Mouse (Mus musculus) midbrain, embryonic 15.5 days (tissue): Measurements from ENCODE around the gene Ilf2. TPM values are rescaled to one million over a fixed set of nuclear protein-coding genes. Genes with fewer than 3 reads are reported as not detected.

Experiments
- polyA plus RNA-seq: library from polyadenylated mRNA; unstranded; fragments of >200 nt; fragmentation: Nextera tagmentation; extraction: Ambion mirVana; gene quantifications from 2 replicates; pipeline ENCODE4 v1.2.1, GENCODE M21; 2015

Ilf2 gene
- polyA plus RNA-seq, 1 experiment from 2014 or later: 263 TPM

Other genes with a start within 250 kb of the Ilf2 start
- gene Jtb, start 244.5 kb upstream of the Ilf2 start, polyA plus RNA-seq: 90.6 and 94.3 TPM in 2 replicates
- gene Creb3l4, start 232.6 kb upstream of the Ilf2 start, polyA plus RNA-seq: 1.6 and 2.3 TPM in 2 replicates
- 48.4 and 52.1 TPM in 2 replicates for gene Slc39a1, start 228.0 kb upstream of the Ilf2 start, polyA plus RNA-seq
- gene Crtc2, start 222.0 kb upstream of the Ilf2 start, polyA plus RNA-seq: 24.0 and 26.6 TPM in 2 replicates
- 7.4 and 11.2 TPM in 2 replicates for gene Dennd4b, start 210.9 kb upstream of the Ilf2 start, polyA plus RNA-seq
- 13.2 and 14.5 TPM in 2 replicates for gene Gatad2b, start 182.9 kb upstream of the Ilf2 start, polyA plus RNA-seq
- 35.1 and 38.6 TPM in 2 replicates for gene Slc27a3, start 86.2 kb upstream of the Ilf2 start, polyA plus RNA-seq
- gene Ints3, start 42.5 kb upstream of the Ilf2 start, polyA plus RNA-seq: 37.8 and 39.2 TPM in 2 replicates
- 2.7 and 3.0 TPM in 2 replicates for gene Npr1, start 10.3 kb upstream of the Ilf2 start, polyA plus RNA-seq
- 83.4 and 89.2 TPM in 2 replicates for gene Snapin, start 14.9 kb downstream of the Ilf2 start, polyA plus RNA-seq
- gene Chtop, start 33.4 kb downstream of the Ilf2 start, polyA plus RNA-seq: 184 and 185 TPM in 2 replicates
- 11.5 and 13.4 TPM in 2 replicates for gene S100a1, start 38.3 kb downstream of the Ilf2 start, polyA plus RNA-seq
- 7.0 and 7.4 TPM in 2 replicates for gene S100a13, start 38.3 kb downstream of the Ilf2 start, polyA plus RNA-seq
- 0.40 TPM in 1 of 2 replicates, not detected in the other for gene S100a14, start 50.7 kb downstream of the Ilf2 start, polyA plus RNA-seq
- gene S100a16, start 61.1 kb downstream of the Ilf2 start, polyA plus RNA-seq: 32.3 and 35.2 TPM in 2 replicates
- gene S100a3, start 84.5 kb downstream of the Ilf2 start, polyA plus RNA-seq: 0.19 TPM in 1 of 2 replicates, not detected in the other
- not detected in 2 replicates for gene S100a2, start 114.1 kb downstream of the Ilf2 start, polyA plus RNA-seq
- gene Gm42674, start 125.8 kb downstream of the Ilf2 start, polyA plus RNA-seq: not detected in 2 replicates
- gene S100a4, start 127.6 kb downstream of the Ilf2 start, polyA plus RNA-seq: 0.52 and 0.78 TPM in 2 replicates
- not detected in 2 replicates for gene S100a5, start 132.4 kb downstream of the Ilf2 start, polyA plus RNA-seq
- gene S100a6, start 136.8 kb downstream of the Ilf2 start, polyA plus RNA-seq: 18.4 and 25.6 TPM in 2 replicates
- not detected in 2 replicates for gene S100a7a, start 177.9 kb downstream of the Ilf2 start, polyA plus RNA-seq
- 1.7 and 14.5 TPM in 2 replicates for gene S100a8, start 192.9 kb downstream of the Ilf2 start, polyA plus RNA-seq
- 2.1 and 11.5 TPM in 2 replicates for gene S100a9, start 219.6 kb downstream of the Ilf2 start, polyA plus RNA-seq